In the genomic region with DNA sequence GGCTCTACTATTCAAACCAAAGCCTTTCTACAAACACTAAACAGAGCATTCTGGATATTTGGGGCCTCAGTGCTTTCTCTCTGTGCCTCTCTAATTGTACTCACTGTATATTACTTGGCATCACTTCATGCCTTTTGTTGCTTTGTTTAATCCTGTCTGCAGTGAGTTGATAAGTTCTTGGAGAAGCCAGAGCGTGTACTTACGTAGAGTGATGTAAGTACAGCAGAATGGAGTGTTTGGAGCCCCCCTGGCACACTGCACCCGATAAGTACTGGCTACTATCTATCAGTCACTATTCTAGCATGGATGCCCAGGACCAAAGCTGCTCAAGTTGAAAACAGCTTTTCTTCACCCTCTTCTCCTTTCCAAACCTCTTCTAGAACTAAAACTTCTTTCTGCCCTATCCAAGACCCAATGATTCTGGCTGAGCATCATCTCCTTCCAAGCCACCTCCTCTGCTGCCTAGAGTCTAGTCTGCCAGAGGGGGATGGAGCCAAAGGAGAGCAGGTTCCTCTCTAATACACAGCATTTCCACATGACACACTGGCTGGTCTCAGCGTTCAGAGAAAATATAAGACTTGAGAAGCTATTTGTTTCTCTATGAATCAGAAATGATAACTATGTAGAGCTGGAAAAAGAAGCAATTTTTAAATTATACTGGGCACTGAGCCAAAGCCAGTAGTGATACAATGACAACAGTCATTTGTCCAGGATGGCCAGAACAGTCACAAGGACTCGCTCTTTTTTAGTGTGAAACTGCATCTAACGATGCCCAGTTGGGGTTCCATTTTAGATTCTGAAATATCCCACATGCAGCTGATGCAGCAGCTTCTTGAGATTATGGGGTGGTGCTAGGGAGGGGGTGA, we compare ENCODE assay signal across 10 mouse cellular contexts. TPM values are rescaled to one million over a fixed set of nuclear protein-coding genes. Genes with fewer than 3 reads are reported as not detected.
A peak's percentile ranks its signal among the peaks of the same experiment; 100 is the strongest.
DNase-seq lines count a peak whose midpoint lies in the region; ATAC-seq and TF ChIP-seq lines count a peak whose summit lies in the region.
"Had no signal": no experiment of that assay in that cellular context is flagged by ENCODE, and none has a peak within 500 bp of the region (broad histone marks: within the 10 kb centered on the region; RNA-seq: fewer than 3 reads in every experiment).

No protein-coding gene starts in this region.

- TF ChIP-seq CTCF in left cerebral cortex, adult 2 months (IDR thresholded peaks at IDR 0.05) = no peak
- TF ChIP-seq CTCF in brain, embryonic 14.5 days (IDR thresholded peaks at IDR 0.05; ENCODE audit: borderline replicate concordance, extremely low read depth, insufficient read depth, insufficient read length) = no peak
- TF ChIP-seq CTCF in liver, postnatal 0 days (IDR thresholded peaks at IDR 0.05; ENCODE audit: low read depth) = no peak

- TF ChIP-seq POLR2A in brain, embryonic 14.5 days (IDR thresholded peaks at IDR 0.05; ENCODE audit: borderline replicate concordance, extremely low read depth, insufficient read depth, insufficient read length, poor library complexity, severe bottlenecking) = no peak

- intact Hi-C loops in left cerebral cortex, adult 2 months (cut with DNase I) = no loop called here
- intact Hi-C loops in left cerebral cortex, postnatal 36 days (cut with DNase I) = no loop called here

- H3K27me3 ChIP-seq in forebrain, embryonic 15.5 days = no peaks in the 10 kb centered on the region
- H3K27me3 ChIP-seq in forebrain, embryonic 10.5 days (ENCODE audit: poor library complexity, severe bottlenecking) = no peaks in the 10 kb centered on the region
- no peaks in the 10 kb centered on the region for H3K27me3 ChIP-seq in liver, postnatal 0 days (ENCODE audit: insufficient read depth, low read length)
- H3K27me3 ChIP-seq: stomach, embryonic 15.5 days had no signal

- no peaks in the 10 kb centered on the region for H3K36me3 ChIP-seq in forebrain, embryonic 15.5 days
- H3K36me3 ChIP-seq in forebrain, embryonic 10.5 days (replicated peaks) = no peaks in the 10 kb centered on the region
- 0 out of 2 replicates have a peak, but pooled peaks cover 2% of the 10 kb centered on the region for H3K36me3 ChIP-seq in liver, postnatal 0 days (replicated peaks; ENCODE audit: insufficient read depth, low read length)
- H3K36me3 ChIP-seq: stomach, embryonic 15.5 days had no signal

- no peak for TF ChIP-seq EP300 in liver, postnatal 0 days (IDR thresholded peaks at IDR 0.05; ENCODE audit: low read depth)

- no peak overlapping the region for H3K9ac ChIP-seq in forebrain, embryonic 15.5 days (replicated peaks)
- no peak overlapping the region for H3K9ac ChIP-seq in liver, postnatal 0 days (replicated peaks)
- H3K9ac ChIP-seq: stomach, embryonic 15.5 days had no signal

- H3K9me3 ChIP-seq in forebrain, embryonic 15.5 days = no peaks in the 10 kb centered on the region
- no peaks in the 10 kb centered on the region for H3K9me3 ChIP-seq in forebrain, embryonic 10.5 days
- no peaks in the 10 kb centered on the region for H3K9me3 ChIP-seq in liver, postnatal 0 days (ENCODE audit: low read length)
- H3K9me3 ChIP-seq: stomach, embryonic 15.5 days had no signal

- DNase-seq in forebrain, embryonic 10.5 days (ENCODE audit: extremely low spot score, low spot score) = no peak
- no peak for DNase-seq in left cerebral cortex, adult 2 months (ENCODE audit: extremely low spot score in 1 of 2, low spot score in 2 of 2)
- no peak for DNase-seq in left cerebral cortex, postnatal 36 days (ENCODE audit: low spot score in 2 of 2)
- peak; percentile 42 for DNase-seq in brain, embryonic 14.5 days (ENCODE audit: low read depth)
- no peak for DNase-seq in liver, postnatal 0 days
- DNase-seq in adrenal gland, postnatal 14 days = no peak
- no peak for DNase-seq in urinary bladder, adult 18-20 months (ENCODE audit: low spot score in 2 of 2)

- 35% methylated on average over 6 of the region's 6 CpGs for WGBS in forebrain, embryonic 15.5 days
- WGBS in forebrain, embryonic 10.5 days = 91% methylated on average over 6 of the region's 6 CpGs
- 64% methylated on average over 6 of the region's 6 CpGs for WGBS in liver, postnatal 0 days (ENCODE audit: insufficient replicate concordance)

- ATAC-seq in forebrain, embryonic 15.5 days (replicated peaks) = 0 out of 2 replicates have a peak, but pooled peaks have one; percentile 39
- ATAC-seq in liver, postnatal 0 days = peak; percentile 41; the same call in 1 of the 2 replicates

- H3K27ac ChIP-seq in forebrain, embryonic 15.5 days (replicated peaks) = peak overlapping the region; percentile 6; the same call in 1 of the 2 replicates
- H3K27ac ChIP-seq in forebrain, embryonic 10.5 days = no peak overlapping the region
- peak overlapping the region; percentile 61 for H3K27ac ChIP-seq in left cerebral cortex, adult 2 months
- H3K27ac ChIP-seq in liver, postnatal 0 days (ENCODE audit: low read depth) = 0 out of 2 replicates have a peak overlapping the region, but pooled peaks have one; percentile 40
- H3K27ac ChIP-seq: macrophage; stomach, embryonic 15.5 days had no signal

- H3K4me2 ChIP-seq in forebrain, embryonic 15.5 days (replicated peaks) = no peak overlapping the region
- no peak overlapping the region for H3K4me2 ChIP-seq in liver, postnatal 0 days (ENCODE audit: low read depth, low read length)
- H3K4me2 ChIP-seq: stomach, embryonic 15.5 days had no signal

- peaks cover 48% of the 10 kb centered on the region for H3K4me1 ChIP-seq in forebrain, embryonic 15.5 days
- peaks cover 51% of the 10 kb centered on the region for H3K4me1 ChIP-seq in forebrain, embryonic 10.5 days
- H3K4me1 ChIP-seq in liver, postnatal 0 days (ENCODE audit: insufficient read depth) = peaks cover 50% of the 10 kb centered on the region

- H3K4me3 ChIP-seq in forebrain, embryonic 15.5 days = no peak overlapping the region
- H3K4me3 ChIP-seq in forebrain, embryonic 10.5 days = no peak overlapping the region
- H3K4me3 ChIP-seq in left cerebral cortex, adult 2 months = no peak overlapping the region
- no peak overlapping the region for H3K4me3 ChIP-seq in liver, postnatal 0 days (ENCODE audit: low read depth, low read length)
- H3K4me3 ChIP-seq: stomach, embryonic 15.5 days had no signal

RNA-seq across cellular contexts. Expression of a gene that starts 28.6 kb away (rescaled TPM):
- polyA plus RNA-seq in forebrain, embryonic 15.5 days (2015; fragmentation: Nextera tagmentation; extraction: Ambion mirVana) = 1.2 and 1.8 TPM in 2 replicates
- 0.98 and 1.4 TPM in 2 replicates for polyA plus RNA-seq in forebrain, embryonic 10.5 days (2016; fragmentation: Nextera tagmentation; extraction: Ambion mirVana)
- 1 to 10 TPM; 2.2 to 2.6 TPM for total RNA-seq in left cerebral cortex, adult 2 months (2021)
- total RNA-seq in left cerebral cortex, postnatal 36 days (2021) = 1 to 10 TPM; 2.3 TPM
- polyA plus RNA-seq in brain, embryonic 14.5 days (2012; rRNA removed) = 0.93 and 0.97 TPM in 2 replicates
- polyA plus RNA-seq in liver, postnatal 0 days (2015; fragmentation: Nextera tagmentation; extraction: Ambion mirVana) = 10.3 and 10.6 TPM in 2 replicates
- total RNA-seq in adrenal gland, postnatal 14 days (2021) = 2.3 and 3.0 TPM in 2 replicates

RNA-seq across cellular contexts. Expression of a gene that starts 29.4 kb away (rescaled TPM):
- 29.2 and 29.7 TPM in 2 replicates for polyA plus RNA-seq in forebrain, embryonic 15.5 days (2015; fragmentation: Nextera tagmentation; extraction: Ambion mirVana)
- 26.4 and 29.0 TPM in 2 replicates for polyA plus RNA-seq in forebrain, embryonic 10.5 days (2016; fragmentation: Nextera tagmentation; extraction: Ambion mirVana)
- total RNA-seq in left cerebral cortex, adult 2 months (2021) = 10 to 100 TPM; 54.7 to 61.3 TPM
- total RNA-seq in left cerebral cortex, postnatal 36 days (2021) = 10 to 100 TPM; 52.4 to 60.9 TPM
- polyA plus RNA-seq in brain, embryonic 14.5 days (2012; rRNA removed) = 25.9 and 48.7 TPM in 2 replicates
- 9.6 and 9.7 TPM in 2 replicates for polyA plus RNA-seq in liver, postnatal 0 days (2015; fragmentation: Nextera tagmentation; extraction: Ambion mirVana)
- 92.5 and 104 TPM in 2 replicates for total RNA-seq in adrenal gland, postnatal 14 days (2021)
